Mouse (Mus musculus) liver, embryonic 14.5 days (tissue): ENCODE measurements around the gene Dbf4. TPM values are rescaled to one million over a fixed set of nuclear protein-coding genes. Genes with fewer than 3 reads are reported as not detected.

Experiments
- ATAC-seq: fragments of 200-750 bp; cut with Nextera tagmentation; 2 replicates; pipeline ENCODE4 v1.8.0; 2017; ENCODE audit warnings: moderate number of reproducible peaks, mild to moderate bottlenecking, moderate library complexity; ENCODE audit not compliant: insufficient read depth
- DNase-seq, 3 experiments: peaks; one replicate each; pipeline ENCODE4 v3.0.0-alpha.2; 2012 to 2013; ENCODE audit warnings: low read depth in 3 of 3, low spot score in 3 of 3
- H3K27ac ChIP-seq: fragments of 300-500 bp; sonication (generic); 2 replicates; pipeline ENCODE4 v1.5.1; 2014; ENCODE audit warnings: moderate library complexity, mild to moderate bottlenecking, control low read depth, inconsistent platforms
- H3K27me3 ChIP-seq: fragments of 300-500 bp; sonication (generic); 2 replicates; pipeline ENCODE4 v1.6.1; 2014; ENCODE audit warnings: mild to moderate bottlenecking, low read length, moderate library complexity; ENCODE audit not compliant: control insufficient read depth, insufficient read depth
- H3K36me3 ChIP-seq: fragments of 300-500 bp; sonication (generic); replicated peaks from 2 replicates; pipeline ENCODE4 v1.6.1; 2014; ENCODE audit warnings: low read depth; ENCODE audit not compliant: control insufficient read depth, insufficient read depth
- H3K4me1 ChIP-seq, 2 experiments: fragments of 200-500 bp in 1 of 2; fragments of 300-500 bp in 1 of 2; sonication (generic) in 1 of 2; replicated peaks; 2 replicates each; pipeline ENCODE4 v1.6.1; 2012 to 2014; ENCODE audit warnings: antibody characterized with exemption in 1 of 2, inconsistent platforms in 1 of 2, low read length in 1 of 2; ENCODE audit not compliant: control insufficient read depth in 2 of 2, insufficient read depth in 2 of 2
- H3K4me2 ChIP-seq: fragments of 300-500 bp; sonication (generic); 2 replicates; pipeline ENCODE4 v1.6.1; 2014; ENCODE audit warnings: low read depth, mild to moderate bottlenecking, control low read depth, moderate library complexity
- H3K4me3 ChIP-seq, 2 experiments: fragments of 200-500 bp in 1 of 2; fragments of 300-500 bp in 1 of 2; sonication (generic) in 1 of 2; 2 replicates each; pipeline ENCODE4 v1.5.1; 2012 to 2014; ENCODE audit warnings: low read depth in 2 of 2, low read length in 2 of 2, mild to moderate bottlenecking in 2 of 2, control low read depth in 1 of 2, inconsistent platforms in 1 of 2, moderate library complexity in 1 of 2; ENCODE audit not compliant: insufficient read depth in 1 of 2
- H3K9ac ChIP-seq: fragments of 300-500 bp; sonication (generic); replicated peaks from 2 replicates; pipeline ENCODE4 v1.6.1; 2014; ENCODE audit warnings: mild to moderate bottlenecking, control low read depth, moderate library complexity
- H3K9me3 ChIP-seq: fragments of 300-500 bp; sonication (generic); 2 replicates; pipeline ENCODE4 v1.6.1; 2016; ENCODE audit warnings: low read length, mixed read lengths; ENCODE audit not compliant: control insufficient read depth
- CTCF ChIP-seq: IDR thresholded peaks from 2 replicates; pipeline ENCODE4 v1.5.1; 2016; ENCODE audit warnings: antibody characterized with exemption, low read depth, control low read depth
- EP300 ChIP-seq: IDR thresholded peaks from 2 replicates; pipeline ENCODE4 v1.6.1; 2016; ENCODE audit warnings: antibody characterized with exemption, low read depth
- WGBS: fragments of 180-500 bp; shearing (Covaris S2); extraction: QIAGEN DNeasy Blood & Tissue Kit; methylation state at CpG from one replicate; pipeline ENCODE4 v1.1.7; 2014; ENCODE audit not compliant: insufficient replicate concordance; 5-methylcytosine and 5-hydroxymethylcytosine counted together
- polyA plus RNA-seq, 2 experiments: library from polyadenylated mRNA; depleted of rRNA in 1 of 2; stranded (reverse) in 1 of 2; unstranded in 1 of 2; fragments of >200 nt; fragmentation: Nextera tagmentation in 1 of 2; extraction: Ambion mirVana in 1 of 2; gene quantifications; 2 replicates each; pipeline versions ENCODE4 v1.2.1 to v1.2.3; 2012 to 2014

Gene Dbf4
- polyA plus RNA-seq, 2 experiments: 24.8 to 32.9 TPM

- Histone ChIP-seq H3K27ac (no peak overlapping the region), H3K9me3 (no peaks in the 10 kb centered on the region), H3K9ac (no peak overlapping the region), H3K4me2 (no peak overlapping the region), H3K4me3 (no peak overlapping the region), H3K27me3 (no peaks in the 10 kb centered on the region), H3K4me1 (no peaks in the 10 kb centered on the region; a peak in 1 of 4 replicates), H3K36me3 (peaks cover 38% of the 10 kb centered on the region)
- 69% methylated on average over 3 of the region's 3 CpGs for WGBS
- no peak for TF ChIP-seq EP300
- no peak for TF ChIP-seq CTCF
- no peak for ATAC-seq
- DNase-seq: no peak
Measured at GRCm38 (mm10) chr5:8416683-8417413, 5.7 kb downstream of the Dbf4 start.

GRCm38 (mm10) chr5:8408746-8409145 is 13.8 kb downstream of the Dbf4 start:
- Histone ChIP-seq H3K4me2 (no peak overlapping the region), H3K4me3 (no peak overlapping the region), H3K27ac (no peak overlapping the region), H3K36me3 (peaks cover 51% of the 10 kb centered on the region), H3K4me1 (no peaks in the 10 kb centered on the region), H3K9me3 (no peaks in the 10 kb centered on the region), H3K27me3 (no peaks in the 10 kb centered on the region), H3K9ac (no peak overlapping the region)
- no peak for TF ChIP-seq EP300
- 84% methylated on average over 4 of the region's 4 CpGs for WGBS
- no peak for ATAC-seq
- DNase-seq: no peak

- H3K27ac ChIP-seq: no peak overlapping the region
Measured at GRCm38 (mm10) chr5:8397587-8398249, 24.8 kb downstream of the Dbf4 start.

GRCm38 (mm10) chr5:8393891-8394583 is 28.5 kb downstream of the Dbf4 start:
- Histone ChIP-seq H3K27ac (no peak overlapping the region), H3K4me3 (no peak overlapping the region), H3K36me3 (peaks cover 15% of the 10 kb centered on the region), H3K4me2 (no peak overlapping the region), H3K27me3 (no peaks in the 10 kb centered on the region), H3K4me1 (no peaks in the 10 kb centered on the region), H3K9me3 (no peaks in the 10 kb centered on the region), H3K9ac (no peak overlapping the region)
- WGBS: 64% methylated on average over 1 of the region's 1 CpGs
- ATAC-seq (no peak), DNase-seq (no peak)
- no peak for TF ChIP-seq CTCF
- no peak for TF ChIP-seq EP300

More at GRCm38 (mm10) chr5:8397587-8398249, 24.8 kb downstream of the Dbf4 start:
- peaks cover 24% of the 10 kb centered on the region for H3K36me3 ChIP-seq
- no peak overlapping the region for H3K9ac ChIP-seq
- 88% methylated on average over 13 of the region's 13 CpGs for WGBS
- H3K4me3 ChIP-seq: no peak overlapping the region
- no peaks in the 10 kb centered on the region for H3K4me1 ChIP-seq
- DNase-seq (no peak), ATAC-seq (no peak)
- H3K4me2 ChIP-seq: no peak overlapping the region
- no peaks in the 10 kb centered on the region for H3K27me3 ChIP-seq
- H3K9me3 ChIP-seq: no peaks in the 10 kb centered on the region
- TF ChIP-seq CTCF (no peak), EP300 (no peak)
